Mouse (Mus musculus) thymus, postnatal 14 days (tissue): ENCODE data around the gene Asb6.

Source experiments
- DNase-seq: peaks from one replicate; pipeline ENCODE4 v3.0.0; 2021

The Asb6 gene

GRCm38 (mm10) chr2:30795271-30795888 lies 34.8 kb downstream of the Asb6 start:
- no peak for DNase-seq

- peak; percentile 93 for DNase-seq
Observed at GRCm38 (mm10) chr2:30794179-30795108, 35.7 kb downstream of the Asb6 start.

GRCm38 (mm10) chr2:30792061-30792460 lies 38.1 kb downstream of the Asb6 start:
- DNase-seq, result no peak

- no peak for DNase-seq
Observed at GRCm38 (mm10) chr2:30787466-30787865, 42.7 kb downstream of the Asb6 start.

DNA sequence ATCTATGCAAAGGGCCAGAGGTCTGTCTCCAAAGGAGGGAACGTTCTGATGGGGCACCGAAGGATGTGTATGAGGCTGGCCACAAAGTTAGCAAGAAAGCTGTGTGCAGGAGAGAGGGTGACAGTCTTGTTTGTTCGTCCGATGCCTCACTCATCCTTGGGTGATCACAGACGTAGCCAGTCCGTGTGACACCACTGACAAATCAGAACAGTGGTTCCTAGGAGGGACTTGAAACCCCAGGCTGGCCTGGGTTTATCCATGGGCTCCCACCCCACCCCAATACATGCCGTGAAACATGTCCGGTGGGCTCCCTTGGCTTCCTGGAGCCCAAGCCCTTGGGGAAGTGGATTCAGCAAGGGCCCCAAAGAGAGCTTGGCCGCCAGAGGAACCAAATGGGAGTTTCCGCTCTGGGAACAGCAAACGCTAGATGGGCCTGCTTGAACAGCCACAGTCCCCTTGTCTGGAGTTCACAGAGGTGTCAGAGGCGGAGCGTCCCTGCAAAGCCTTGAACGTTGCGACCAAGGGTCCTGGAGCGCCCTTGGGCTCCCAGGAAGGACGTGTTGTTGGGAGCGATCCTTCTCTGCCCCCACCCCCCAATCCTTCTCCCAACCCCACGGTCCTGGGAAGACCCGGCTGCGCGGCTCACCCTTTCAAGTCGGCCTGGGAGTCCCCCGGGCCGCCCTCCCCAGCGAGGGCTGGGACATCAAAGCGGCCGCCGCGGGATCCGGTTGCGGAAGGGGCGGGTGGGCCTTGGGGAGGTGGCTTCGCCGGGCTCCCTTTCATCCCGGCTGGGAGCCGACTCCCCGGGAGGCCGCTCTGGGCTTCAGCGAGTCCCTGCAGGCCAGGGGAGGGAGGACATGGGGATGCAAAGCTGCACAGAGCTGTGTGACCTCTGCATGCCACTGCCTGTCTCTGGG lies 45.8 kb downstream of the Asb6 start:
- DNase-seq, result peak; percentile 81

GRCm38 (mm10) chr2:30783346-30783745 lies 46.8 kb downstream of the Asb6 start:
- peak; percentile 52 for DNase-seq

- no peak for DNase-seq
Observed at GRCm38 (mm10) chr2:30782312-30783290, 47.5 kb downstream of the Asb6 start.

DNA sequence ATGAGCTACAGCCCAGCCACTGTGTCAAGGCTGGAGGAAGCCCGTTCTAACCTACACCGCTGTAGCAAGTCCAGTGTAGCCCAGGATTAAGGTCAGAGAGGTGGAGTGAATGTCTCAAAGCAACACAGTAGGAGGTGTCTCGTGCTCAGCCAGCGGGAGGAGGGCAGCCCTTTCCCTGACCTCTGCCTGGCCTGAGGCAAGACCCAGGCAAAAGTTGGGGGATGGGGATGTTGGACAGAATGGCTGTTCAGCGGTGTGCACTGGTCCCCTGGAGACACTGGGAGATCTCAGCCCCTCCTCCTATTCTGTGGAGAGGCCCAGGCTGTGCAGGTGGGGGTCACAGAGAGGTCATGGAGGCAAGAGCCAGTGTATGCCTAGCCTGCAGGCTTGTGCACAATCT lies 50.9 kb downstream of the Asb6 start:
- no peak for DNase-seq

GRCm38 (mm10) chr2:30778235-30778634 lies 51.9 kb downstream of the Asb6 start:
- no peak for DNase-seq

- DNase-seq, result no peak
Observed at GRCm38 (mm10) chr2:30777266-30777665, 52.9 kb downstream of the Asb6 start.

DNA sequence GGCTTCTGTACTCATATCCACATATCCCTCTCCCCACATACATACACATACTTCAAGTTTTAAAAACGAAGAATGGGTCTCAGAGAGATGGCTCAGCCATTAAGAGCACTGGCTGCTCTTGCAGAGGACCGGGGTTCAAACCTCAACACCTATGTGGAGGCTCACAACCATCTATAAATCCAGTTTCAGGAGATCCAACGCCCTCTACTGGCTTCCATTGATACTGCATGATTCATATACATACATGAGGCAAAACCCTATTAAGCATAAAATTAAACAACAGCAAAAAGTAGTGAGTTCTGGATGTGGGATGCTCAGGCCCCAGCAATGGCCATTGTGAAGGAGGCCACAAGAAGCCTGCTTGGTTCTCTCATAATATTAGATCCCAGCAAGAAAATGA lies 54.2 kb downstream of the Asb6 start:
- DNase-seq, result no peak

DNA sequence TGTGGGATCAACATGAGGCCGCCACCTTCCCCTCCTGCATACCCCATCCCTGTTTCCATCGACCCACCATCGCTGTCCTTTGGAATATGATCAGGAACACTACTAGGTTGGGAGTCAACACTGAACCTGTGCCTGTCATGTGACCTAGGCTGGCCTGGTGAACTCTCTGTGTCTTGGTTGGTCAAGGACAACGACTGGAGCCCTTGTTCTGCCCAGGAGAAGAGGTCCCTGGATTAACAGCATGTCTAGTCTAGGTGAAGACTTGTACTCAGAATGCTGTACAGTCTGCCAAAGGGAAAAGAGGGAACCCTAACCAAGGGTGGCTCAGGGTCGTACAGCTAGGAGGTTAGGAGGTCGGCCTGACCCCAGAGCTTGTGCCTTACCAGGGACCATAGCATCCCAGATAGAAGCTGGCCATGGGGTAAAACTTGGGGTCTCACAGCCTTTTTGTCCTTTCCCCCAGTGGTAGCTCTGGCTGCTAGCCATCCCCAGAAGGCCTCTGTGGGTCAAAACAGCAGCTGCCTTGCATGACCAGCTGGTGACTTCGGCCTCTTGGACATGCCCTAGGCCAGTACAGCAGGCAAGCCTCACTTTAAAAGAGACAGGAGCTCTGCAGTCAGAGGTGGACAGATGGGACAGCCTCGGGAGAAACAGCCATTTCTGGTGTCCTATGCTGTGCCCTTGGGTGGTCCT lies 56.7 kb downstream of the Asb6 start:
- DNase-seq, result no peak
